Mouse (Mus musculus) yolk sac, embryonic 10.5 days (tissue): ENCODE data around the gene Fam178b.
A peak's percentile ranks its signal among the peaks of the same experiment; 100 is the strongest.
"Not testable (repeated sequence)": the region's sequence is repeated elsewhere in the genome, so short reads cannot be mapped to it uniquely, and the experiment has no call there.

Source experiments
- DNase-seq: peaks from one replicate; pipeline ENCODE4 v3.0.0-alpha.2; 2017; ENCODE audit warnings: low spot score

Gene Fam178b

DNA sequence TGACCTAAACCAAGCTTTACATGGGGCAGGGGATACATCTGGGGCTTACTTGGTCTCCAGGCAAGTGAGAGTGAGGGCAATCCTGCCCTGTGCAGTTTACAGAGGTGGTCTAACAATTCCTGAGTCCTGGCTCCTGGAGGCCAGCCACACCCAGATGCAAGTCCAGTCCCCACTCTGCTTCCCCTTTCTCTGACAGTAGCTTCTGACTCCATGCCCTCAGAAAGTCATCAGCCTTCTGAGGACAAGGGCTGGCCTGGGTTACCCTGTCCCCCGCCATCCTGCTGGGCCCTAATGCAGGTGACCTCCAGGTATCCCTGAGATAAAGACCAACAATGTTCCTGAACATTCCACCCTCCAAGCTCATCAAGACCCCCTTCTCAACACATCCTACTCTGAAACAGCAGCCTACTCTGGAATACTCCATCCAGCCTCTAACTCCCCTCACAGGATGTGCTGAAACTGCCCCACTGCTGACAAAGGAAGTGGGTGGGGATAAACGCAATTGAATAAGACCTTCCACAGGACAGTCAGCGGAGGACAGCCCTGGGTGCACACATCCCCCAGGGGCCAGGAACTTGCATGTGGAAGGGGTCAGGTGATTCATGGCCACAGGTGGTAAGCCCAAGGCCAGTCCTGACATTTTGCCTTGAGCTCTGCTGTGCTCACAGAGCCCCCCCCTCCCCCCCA is 52.8 kb downstream of the Fam178b start:
- no peak for DNase-seq

DNA sequence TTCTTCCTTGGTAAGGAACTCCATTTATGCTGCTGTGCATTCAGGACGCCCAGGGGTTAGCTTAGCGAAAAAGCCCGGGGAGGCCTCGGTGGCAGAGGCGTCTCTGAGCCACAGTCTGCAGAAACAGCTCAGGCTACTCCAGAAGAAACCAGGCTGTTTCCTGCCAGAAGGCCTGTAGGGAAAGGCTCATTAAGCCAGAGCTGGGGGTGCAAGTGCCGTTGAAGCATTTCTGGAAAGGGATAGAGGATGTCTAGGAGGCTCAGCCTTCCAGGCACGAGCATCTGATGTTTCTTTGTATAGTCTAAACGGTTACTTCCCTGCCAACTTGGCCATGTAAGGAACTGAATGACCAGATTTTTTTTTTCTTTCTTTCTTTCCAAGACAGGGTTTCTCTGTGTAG is 54.4 kb downstream of the Fam178b start:
- DNase-seq, result no peak

DNA sequence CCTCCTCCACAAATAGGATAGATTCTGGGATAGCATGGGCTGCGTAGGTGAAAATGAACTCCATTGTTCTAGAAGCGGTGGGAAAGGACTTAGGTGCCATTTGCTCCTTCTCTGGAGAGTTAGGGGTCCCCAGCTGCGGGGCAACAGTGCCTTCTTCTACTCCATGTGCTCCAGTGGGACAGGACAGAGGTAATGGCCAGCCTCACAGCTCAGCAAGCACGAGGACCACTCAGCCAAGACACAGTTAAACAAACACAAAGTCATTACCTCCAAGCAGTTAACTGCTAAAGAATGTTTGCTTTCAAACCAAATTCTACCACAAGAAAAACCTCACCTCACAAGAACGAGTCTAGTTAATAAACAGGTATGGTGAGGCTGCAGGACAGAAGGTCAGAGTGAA is 57.5 kb downstream of the Fam178b start:
- DNase-seq, result peak; percentile 58

DNA sequence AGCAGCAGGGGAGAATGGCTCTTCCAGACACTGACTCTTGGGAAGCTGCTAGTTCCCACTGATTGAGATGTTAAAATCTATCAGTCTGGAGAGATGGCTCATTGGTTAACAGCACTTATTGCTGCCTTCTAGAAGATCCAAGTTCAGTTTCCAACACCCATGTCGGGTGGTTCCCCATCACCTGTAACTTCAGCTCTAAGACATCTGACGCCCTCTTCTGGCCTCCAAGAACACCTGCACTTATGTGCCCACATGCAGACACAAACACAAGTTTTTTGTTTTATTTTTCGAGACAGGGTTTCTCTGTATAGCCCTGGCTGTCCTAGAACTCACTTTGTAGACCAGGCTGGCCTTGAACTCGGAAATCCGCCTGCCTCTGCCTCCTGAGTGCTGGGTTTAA is 67.0 kb downstream of the Fam178b start:
- not testable (repeated sequence) for DNase-seq

DNA sequence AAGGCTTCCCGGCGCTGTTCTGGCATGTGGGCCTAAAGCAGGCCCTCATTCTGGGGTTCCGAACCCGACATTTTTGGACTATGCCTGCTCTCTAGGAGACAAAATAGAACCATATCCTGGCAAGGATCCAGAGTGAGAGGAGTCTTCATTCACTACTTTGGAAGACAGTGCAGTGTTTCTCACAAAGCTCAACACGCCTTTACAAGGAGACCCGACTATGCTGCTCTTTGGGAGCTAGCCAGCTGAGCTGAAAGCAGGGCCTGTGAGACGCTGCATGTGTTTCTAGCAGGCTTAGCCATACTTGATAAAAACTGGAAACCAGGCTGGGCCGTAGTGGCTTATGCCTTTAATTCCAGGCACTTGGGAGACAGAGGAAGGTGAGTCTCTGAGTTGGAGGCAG is 67.8 kb downstream of the Fam178b start:
- no peak for DNase-seq

DNA sequence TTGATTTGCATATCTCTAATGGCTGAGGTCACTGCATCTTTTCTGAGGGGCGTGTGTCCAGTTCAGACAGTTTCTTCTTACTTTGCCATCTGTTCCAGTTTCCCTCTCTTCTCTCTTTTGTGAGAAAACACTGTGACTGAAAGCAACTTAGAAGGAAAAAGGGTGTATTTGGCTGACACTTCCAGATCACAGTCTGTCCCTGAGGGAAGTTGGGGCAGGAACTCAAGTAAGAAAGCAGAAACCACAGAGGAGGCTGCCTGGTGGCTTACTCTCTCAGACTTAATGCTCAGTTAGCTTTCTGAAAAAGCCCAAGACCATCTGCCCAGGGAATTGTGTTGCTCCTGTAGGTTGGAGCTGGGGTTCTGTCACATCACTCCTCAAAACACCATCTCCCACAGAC is 68.4 kb downstream of the Fam178b start:
- no peak for DNase-seq

DNA sequence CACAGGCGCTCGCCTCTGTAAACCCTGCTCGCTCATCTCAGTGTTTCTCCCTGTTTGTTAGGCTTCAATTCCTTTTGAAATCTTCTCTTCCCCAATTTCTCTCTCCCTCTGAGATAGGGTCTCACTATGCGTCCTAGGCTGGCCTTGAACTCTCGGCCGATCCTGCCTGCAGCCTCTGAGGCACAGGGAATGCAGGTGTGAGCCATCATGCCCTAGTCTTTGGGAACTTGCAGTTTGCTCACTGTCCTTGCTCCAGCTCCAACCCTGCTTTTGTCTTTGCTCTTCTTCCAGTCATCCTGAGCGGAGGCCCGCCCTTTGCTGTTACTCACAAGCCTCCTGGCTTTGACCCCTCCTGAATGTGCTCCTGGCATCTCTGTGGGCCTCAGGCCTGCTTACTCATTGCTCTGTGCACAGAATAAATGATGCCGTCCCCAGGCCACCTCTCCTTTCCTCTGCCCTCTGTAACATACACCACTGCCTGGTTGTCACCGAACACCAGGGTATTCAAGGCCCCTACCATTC is 69.5 kb downstream of the Fam178b start:
- no peak for DNase-seq

DNA sequence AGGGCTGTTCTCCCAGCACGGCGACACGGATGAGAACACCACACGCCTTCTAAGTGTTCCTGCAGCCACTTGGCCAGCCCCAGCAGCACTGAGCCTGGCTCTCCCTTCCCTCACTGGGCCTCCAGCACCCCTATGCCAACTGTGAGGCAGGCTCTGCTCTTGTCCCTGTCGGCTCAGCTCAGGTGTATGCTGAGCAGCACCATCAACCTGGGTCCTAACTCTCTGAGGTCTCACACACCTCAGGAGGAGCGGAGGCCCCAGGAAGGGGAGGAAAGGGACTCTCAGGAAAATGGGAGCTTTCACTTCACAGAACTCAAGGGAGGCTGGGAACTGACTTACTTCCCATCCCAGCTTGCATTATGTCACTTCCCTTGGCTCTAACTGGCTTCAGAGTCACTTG is 70.6 kb downstream of the Fam178b start:
- DNase-seq, result no peak

DNA sequence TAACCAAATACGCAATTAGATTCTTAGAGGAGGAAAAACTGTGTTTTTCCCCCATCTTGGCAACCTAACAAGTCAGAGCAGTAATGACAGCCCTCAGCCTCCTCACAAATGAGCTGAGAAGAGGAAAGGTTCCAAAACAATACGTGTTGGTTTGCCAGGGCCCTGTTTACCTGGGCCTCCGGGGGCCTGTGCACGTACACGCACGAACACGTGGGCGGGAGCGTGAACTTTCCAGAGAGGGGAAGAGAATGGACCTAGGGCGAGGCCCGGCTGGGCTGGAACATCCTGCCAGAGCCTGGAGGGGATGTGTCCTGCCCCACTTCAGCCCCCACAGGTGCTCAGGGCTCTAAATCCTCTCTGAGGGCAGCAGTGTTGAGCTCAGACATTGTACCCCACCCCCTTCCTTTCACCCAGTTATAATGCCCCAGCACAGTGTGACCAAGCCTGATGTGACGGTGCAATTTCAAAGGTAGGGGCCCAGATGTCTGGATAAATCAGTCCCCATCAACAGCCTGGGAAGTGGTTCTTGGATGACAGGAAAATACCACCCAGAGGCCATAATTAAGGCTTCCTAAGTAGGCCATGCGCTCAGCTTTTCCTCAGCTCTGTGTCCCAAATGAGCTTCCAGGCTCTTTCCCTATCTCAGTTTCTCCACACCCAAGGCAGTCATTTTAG is 71.4 kb downstream of the Fam178b start:
- no peak for DNase-seq

DNA sequence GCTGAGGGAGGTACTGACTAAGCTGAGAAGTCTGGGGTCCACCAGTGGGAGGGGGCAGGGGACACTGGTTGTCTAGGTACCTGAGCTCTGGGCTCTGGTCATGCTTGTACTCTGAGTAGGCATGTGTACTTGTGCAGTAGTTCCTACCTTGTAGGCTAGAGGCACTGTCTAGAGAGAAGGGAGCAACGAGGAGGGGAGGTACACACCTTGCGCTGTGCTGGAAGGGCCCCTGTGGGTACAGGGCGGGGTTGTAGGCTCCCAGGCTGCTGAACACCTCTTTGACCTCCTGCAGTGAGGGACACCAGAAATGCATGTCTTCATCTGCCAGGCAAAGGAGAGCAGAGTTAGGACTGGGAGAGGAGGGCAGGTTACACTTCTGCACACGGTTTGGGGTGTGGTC is 74.8 kb downstream of the Fam178b start:
- DNase-seq, result no peak

DNA sequence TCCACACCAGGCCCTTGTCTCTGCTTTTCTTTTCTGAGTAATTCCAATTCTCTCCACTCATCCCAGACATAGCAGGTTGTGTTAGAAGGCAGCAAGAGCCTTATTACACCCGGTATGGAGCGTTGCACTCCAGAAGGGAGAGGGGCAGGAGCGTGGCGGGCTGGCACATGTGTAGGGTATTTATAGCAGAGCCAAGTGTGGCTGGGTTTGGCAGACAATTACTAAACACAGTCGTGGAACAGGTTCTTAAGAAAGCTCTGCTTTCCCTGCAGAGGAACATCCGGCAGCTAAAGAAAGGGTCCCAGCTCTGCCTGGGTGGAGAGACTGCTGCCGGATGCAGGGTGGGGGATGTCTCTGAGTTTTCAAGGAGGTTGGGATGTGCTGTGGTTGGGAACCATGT is 76.0 kb downstream of the Fam178b start:
- DNase-seq, result no peak

DNA sequence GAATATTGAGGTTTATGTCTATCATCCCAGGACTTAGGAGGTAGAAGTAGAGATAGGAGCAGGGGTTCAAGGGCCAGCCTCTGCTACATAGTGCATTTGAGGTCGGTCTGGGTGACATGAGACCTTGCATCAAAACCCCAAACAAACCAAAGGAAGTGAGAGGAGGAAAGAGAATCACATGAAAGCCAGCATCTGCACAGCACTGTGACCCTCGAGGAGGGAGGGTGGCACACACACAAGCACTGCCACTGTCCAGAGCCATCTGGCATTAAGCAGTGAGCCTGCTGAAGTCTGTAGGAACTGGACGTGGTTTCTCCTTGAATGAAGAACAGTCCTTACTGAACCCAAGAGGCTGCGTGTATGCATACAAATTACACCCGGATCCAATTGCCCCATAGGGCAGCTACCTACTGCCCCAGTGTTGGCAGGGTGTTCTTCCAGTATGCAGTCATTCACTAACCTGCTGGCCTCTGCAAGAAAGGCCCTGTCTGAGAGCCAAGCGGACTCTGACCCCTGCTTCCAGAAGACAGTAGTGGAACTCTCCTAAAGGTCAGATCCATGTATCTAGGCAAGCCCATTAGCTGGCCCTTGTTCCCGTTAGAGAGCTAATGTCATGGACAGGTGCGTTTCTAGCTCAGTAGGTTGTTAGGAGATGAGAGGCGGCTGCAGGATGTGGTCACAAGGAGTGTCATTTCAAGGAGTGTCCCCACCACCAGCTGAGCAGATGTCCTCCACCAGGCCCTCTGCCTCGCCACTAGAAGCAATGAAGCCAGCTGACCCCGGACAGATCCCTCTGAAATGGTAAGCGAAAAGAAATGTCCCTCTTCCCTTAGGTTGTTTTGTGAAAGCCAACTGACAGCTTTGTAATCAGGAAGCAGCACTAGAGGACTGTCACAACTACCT is 78.5 kb downstream of the Fam178b start:
- DNase-seq, result peak; percentile 48

DNA sequence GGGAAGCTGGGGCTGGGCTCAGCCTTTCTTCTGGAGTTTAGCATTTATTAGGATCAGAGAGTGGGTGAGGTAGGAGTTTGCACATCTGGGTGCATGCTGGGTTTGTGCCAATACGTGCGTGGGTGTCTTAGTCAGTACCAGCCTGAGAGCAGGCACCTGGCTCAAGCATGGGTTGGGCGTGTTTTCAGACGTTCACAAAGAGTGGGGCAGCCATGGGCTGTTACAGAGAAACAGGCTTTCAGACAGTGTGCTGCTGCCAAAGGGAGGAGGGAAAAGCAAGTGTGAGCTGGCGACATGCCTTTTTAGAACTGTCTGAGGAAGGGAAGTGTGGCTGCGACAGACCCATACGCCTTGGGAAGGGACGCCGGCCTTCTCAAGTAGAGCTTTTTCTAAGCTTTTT is 79.6 kb downstream of the Fam178b start:
- DNase-seq, result no peak

DNA sequence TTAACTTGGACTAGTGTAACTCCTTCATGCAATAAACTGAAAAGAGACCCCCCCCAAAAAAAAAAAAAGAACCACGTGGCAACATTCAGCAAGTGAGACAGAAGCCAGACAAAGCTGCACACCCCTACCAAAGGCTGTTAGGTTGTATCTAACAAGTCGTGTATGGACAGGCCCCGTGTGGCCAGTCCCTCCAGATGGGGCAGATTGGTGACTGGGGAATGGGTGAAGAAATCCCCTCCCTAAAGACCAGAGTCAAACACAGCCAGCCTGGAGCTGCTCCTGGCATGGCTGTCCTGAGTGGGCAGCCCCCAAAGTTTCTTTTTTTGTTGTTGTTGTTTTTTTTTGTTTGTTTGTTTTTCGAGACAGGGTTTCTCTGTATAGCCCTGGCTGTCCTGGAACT is 80.7 kb downstream of the Fam178b start:
- no peak for DNase-seq

DNA sequence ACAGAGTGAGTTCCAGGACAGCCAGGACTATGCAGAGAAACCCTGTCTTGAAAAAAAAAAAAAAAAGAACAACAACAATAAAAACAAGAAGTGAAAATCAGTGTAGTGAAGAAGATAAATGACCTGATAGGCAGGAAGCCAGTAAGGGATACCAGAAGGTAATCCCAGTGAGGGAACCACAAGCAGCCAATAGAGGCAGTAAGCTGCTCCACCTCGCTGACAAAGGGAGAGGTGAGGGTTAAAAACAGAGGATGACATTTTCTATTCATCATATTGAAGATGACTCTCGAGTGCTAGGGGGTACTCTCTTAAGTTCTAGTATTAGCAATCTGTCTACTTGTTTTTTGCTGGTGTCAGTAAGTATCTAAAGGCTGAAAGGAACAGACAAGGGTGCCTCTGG is 84.6 kb downstream of the Fam178b start:
- DNase-seq, result no peak

DNA sequence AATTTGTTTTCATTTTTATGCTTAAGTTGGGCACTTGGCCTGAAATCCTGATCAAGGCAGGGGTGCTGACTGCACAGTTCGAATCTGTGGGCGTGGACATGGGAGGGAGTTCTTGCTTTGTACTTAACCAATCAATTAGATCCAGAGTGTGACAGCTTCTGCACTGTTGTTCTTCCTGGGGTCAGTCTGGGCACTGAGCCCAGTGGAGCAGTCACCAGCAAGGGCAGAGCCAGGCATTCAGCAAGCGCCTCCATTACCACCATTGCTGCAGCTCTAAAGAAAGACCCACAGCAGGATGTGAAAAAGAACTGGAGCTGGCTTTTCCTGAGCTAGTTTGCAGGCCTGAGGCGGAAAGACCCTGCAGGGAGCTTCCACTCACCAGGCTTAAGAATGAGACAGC is 86.9 kb downstream of the Fam178b start:
- DNase-seq, result no peak

DNA sequence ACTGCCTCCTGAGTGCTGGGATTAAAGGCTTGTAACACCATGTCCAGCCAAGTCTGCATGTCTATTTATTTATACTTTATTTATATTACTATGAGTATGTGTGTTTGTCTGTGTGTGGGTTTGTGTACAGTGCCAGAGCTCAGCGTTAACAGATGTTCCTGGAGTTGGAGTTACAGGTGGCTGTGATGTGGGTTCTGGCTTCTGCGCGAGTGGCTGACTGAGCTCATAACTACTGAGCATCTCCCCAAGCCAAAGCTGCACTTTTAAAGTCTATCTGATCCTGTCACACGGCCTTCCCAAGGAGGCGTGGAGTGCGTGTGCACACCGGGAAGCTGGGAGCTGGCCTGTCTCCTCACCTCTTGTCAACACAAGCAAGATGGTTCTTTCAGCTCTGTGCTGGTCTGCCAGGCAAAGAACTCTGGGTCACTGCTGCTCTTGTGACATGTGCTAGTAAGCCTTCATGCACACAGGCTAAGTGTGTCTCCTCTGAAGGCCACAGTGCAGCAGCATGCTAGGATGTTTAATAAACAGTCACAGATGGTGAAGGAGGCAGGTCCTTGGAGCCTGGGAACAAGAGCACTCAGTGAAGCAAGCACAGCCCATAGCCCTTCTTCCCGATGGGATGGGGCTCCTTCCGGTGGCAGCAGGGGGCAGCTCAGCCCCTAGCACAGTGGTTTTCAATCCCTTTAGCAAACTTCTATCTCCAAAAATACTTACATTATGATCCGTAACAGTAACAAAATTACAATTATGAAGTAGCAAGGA is 87.6 kb downstream of the Fam178b start:
- DNase-seq, result no peak

DNA sequence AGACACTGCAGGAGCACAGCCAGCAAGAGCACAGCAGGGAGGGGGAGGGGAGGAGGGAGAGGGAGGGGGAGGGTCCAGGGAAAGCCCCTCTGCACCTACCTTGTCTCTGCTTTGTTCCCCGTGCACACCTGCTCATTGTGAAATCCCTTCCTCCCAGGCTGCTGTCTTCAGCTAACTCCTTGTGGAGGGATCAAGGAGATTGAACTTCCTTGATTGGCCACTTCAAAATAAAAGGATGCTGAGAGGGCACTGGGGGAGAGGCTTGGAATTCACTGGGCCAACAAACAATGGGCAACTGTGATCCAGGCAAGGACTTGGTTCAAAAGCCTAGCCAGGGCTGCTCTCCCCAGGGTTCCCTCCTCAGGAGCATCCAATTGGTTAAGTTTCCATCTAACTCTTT is 89.9 kb downstream of the Fam178b start:
- DNase-seq, result no peak

DNA sequence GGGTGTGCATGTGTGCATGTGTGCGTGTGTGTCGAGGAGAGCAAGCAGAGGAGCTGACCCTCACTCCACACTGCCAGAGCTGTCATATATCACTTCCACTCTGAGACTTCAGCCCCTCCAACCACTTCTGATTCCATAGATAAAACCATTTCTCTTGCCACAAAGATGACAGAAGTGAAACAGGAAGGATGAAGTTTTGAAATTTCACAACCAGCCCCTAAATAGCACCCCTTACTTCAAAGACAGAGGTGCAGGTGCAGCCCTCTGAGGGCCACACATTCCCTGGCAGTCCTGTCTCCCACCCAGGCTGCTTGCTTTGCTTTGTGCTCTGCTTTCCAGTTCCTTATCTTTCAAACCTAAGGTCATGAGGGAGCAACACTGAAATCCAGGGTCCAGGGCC is 91.6 kb downstream of the Fam178b start:
- DNase-seq, result no peak

DNA sequence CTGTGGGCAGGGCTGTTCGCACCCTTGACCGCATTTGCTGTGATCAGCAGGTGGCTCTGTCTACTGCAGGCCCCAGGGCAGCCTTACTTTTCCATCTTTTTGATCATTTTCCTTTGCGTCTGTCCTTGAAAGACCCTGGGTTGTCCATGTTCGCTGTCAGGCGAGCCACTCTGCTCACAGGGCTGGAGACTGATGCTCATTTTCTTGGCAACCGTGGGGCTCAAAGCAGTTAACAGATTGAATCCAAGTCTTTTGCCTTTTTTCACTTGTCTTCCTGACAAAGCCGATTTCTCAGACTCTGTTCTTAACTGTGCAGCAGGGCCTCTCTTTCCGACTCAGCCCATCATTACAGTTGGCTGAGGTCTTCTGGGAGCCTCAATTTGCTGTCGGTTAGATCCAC is 92.3 kb downstream of the Fam178b start:
- DNase-seq, result no peak

DNA sequence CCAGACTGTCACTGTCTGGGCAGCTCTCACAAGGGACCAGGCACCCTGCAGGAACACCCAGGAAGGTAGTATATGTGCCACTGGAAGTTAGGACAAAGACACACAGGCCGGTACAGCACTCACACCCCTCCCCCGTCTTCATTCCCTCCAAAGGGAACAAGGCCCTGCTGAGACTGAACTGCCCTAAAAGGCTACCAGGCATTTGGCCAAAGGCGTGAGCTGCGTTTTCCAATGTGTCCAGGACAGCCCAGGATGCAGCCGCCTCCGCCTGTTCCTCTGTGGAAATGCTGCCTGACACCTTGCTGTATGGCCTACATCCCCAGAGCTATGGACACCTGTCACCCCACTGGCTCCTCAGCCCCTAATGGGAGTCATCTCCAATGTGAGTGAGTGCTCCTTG is 93.5 kb downstream of the Fam178b start:
- no peak for DNase-seq
